Mouse (Mus musculus) spleen, postnatal 4 days (tissue): Measurements from ENCODE around the gene Pappa.

Experiments
- DNase-seq, 2 experiments: peaks; one replicate each; pipeline ENCODE4 v3.0.0; 2022; ENCODE audit warnings: low spot score in 2 of 2

The Pappa gene

GRCm38 (mm10) chr4:65272295-65272694, 148.3 kb downstream of the Pappa start:
- DNase-seq, result no peak

- no peak for DNase-seq
Observed at GRCm38 (mm10) chr4:65273299-65273851, 149.4 kb downstream of the Pappa start.

- no peak for DNase-seq
Observed at GRCm38 (mm10) chr4:65278451-65279271, 154.7 kb downstream of the Pappa start.

- no peak for DNase-seq
Observed at GRCm38 (mm10) chr4:65279272-65279653, 155.3 kb downstream of the Pappa start.

- no peak for DNase-seq
Observed at GRCm38 (mm10) chr4:65279979-65280677, 156.2 kb downstream of the Pappa start.

- DNase-seq, result no peak
Observed at GRCm38 (mm10) chr4:65280888-65281287, 156.9 kb downstream of the Pappa start.

GRCm38 (mm10) chr4:65283611-65284010, 159.6 kb downstream of the Pappa start:
- no peak for DNase-seq

- DNase-seq, result no peak
Observed at GRCm38 (mm10) chr4:65285165-65285564, 161.2 kb downstream of the Pappa start.

- no peak for DNase-seq
Observed at GRCm38 (mm10) chr4:65289247-65289646, 165.3 kb downstream of the Pappa start.

- DNase-seq, result no peak
Observed at GRCm38 (mm10) chr4:65295741-65296140, 171.8 kb downstream of the Pappa start.

GRCm38 (mm10) chr4:65296356-65296967, 172.5 kb downstream of the Pappa start:
- DNase-seq, result no peak

GRCm38 (mm10) chr4:65296968-65297499, 173.1 kb downstream of the Pappa start:
- no peak for DNase-seq

GRCm38 (mm10) chr4:65298212-65299181, 174.5 kb downstream of the Pappa start:
- DNase-seq, result no peak

- DNase-seq, result no peak
Observed at GRCm38 (mm10) chr4:65299365-65299764, 175.4 kb downstream of the Pappa start.

- no peak for DNase-seq
Observed at GRCm38 (mm10) chr4:65300431-65300830, 176.5 kb downstream of the Pappa start.

- no peak for DNase-seq
Observed at GRCm38 (mm10) chr4:65302666-65303065, 178.7 kb downstream of the Pappa start.

GRCm38 (mm10) chr4:65317877-65318525, 194.0 kb downstream of the Pappa start:
- DNase-seq, result no peak

GRCm38 (mm10) chr4:65321340-65321739, 197.4 kb downstream of the Pappa start:
- DNase-seq, result no peak

- no peak for DNase-seq
Observed at GRCm38 (mm10) chr4:65321959-65322358, 198.0 kb downstream of the Pappa start.

- DNase-seq, result no peak
Observed at GRCm38 (mm10) chr4:65325816-65326215, 201.8 kb downstream of the Pappa start.
